Mouse (Mus musculus) left cerebral cortex, postnatal 10 days (tissue): ENCODE measurements around the gene Atg7. TPM values are rescaled to one million over a fixed set of nuclear protein-coding genes. Genes with fewer than 3 reads are reported as not detected.

Experiments
- DNase-seq, 2 experiments: peaks; one replicate each; pipeline ENCODE4 v3.0.0; 2021 to 2022; ENCODE audit warnings: low spot score in 2 of 2, mixed read lengths in 1 of 2; ENCODE audit errors: extremely low spot score in 1 of 2
- intact Hi-C: fragments of 180-260 bp; cut with DNase I; formaldehyde crosslinking; loops from one replicate; pipeline ENCODE4 v1.15.1; 2025
- total RNA-seq, 2 experiments: library from RNA; stranded (reverse); gene quantifications; 2 replicates each; pipeline ENCODE4 v1.2.3; 2021

The Atg7 gene
- total RNA-seq, 2 experiments from 2014 or later = 23.6 to 24.6 TPM

DNA sequence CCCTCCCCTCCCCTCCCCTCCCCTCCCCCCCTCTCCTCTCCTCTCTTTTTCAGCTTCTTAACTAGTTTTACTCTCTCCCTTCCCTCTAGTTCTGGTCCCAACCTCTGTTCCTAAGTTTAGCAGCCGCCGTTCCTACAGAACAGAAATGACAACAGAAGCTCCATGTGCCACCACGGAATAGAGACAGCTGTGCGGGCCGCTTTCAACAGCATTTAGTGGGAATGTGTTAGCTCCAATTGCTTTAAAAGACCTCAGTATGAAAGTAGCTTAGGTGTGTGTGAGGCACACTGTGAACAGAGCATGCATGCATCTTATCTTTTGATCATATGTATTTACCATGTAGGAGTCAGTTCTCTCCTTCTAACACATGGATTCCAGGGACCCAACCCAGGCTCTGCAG lies 79.1 kb downstream of the Atg7 start:
- no peak for DNase-seq

DNA sequence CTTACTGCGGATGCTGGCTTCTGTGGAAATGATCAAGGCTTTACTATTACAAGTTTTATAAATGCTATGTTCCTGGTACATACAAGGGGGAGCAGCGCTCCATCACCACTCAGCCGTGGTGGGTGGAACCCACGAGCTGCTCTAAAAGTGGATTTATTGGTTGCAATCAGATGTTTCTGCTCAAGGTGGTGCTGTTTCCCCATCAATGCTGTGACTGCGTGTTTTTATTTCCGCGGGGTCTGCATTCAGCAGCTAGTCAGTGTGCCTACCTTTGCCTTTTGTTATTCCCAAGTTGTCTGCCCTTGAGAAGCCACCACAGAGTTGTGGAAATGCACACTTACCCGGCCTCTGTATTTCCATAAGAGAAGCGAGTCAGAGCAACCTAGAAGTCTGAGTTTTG lies 81.0 kb downstream of the Atg7 start:
- intact Hi-C loops = loop anchor here (2.0 to 5.0 kb wide), 2 partner anchors 203 to 298 kb away; no protein-coding TSS in a partner anchor
- peak; percentile 55 to 78 for DNase-seq

More for the DNA sequence above, 79.1 kb downstream of the Atg7 start:
- intact Hi-C loops = loop anchor here (5.0 kb wide), 1 partner anchor 300 kb away; no protein-coding TSS in a partner anchor

DNA sequence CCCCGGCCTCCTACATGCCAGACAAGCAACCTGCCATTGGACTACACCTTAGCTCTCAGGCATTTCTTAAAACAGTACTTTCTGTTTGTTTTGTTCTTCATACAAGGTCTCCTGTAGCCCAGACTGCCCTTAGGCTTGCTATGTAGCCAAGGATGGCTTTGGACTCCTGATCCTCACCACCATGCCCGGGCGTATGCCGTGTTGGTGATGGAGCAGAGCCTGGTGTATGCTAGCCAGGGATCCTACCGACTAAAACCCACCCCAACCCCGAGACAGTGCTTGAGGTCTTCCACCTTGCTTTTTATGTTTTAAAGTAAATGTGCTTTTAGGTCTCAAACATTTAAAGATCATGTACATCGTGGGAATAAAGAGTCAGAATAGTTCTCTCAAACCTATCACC lies 81.5 kb downstream of the Atg7 start:
- no peak for DNase-seq
- intact Hi-C loops = loop anchor here (2.0 to 5.0 kb wide), 2 partner anchors 202 to 298 kb away; no protein-coding TSS in a partner anchor

DNA sequence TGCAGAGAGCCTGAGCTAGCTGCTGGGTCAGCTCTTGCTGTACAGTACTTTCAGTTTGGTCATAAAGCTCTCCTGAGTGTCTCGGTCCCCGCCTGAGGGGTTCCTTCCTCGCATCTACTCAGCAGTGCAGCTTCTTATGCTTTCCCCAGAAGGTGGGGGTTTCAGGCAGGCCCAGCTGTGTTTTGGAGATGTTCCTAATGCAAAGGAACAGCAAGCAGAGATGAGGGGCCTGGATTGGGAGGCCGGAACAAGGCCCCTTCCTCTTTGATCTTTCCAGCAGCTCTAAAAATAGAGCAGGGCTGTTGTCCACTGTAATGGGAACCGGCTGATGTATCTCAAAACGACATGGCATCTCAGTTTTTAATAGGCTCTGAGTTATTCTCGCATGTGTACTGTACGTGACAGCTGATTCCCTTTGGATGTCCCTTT lies 82.3 kb downstream of the Atg7 start:
- intact Hi-C loops = loop anchor here (2.0 kb wide), 1 partner anchor 202 kb away; no protein-coding TSS in a partner anchor
- DNase-seq = no peak

DNA sequence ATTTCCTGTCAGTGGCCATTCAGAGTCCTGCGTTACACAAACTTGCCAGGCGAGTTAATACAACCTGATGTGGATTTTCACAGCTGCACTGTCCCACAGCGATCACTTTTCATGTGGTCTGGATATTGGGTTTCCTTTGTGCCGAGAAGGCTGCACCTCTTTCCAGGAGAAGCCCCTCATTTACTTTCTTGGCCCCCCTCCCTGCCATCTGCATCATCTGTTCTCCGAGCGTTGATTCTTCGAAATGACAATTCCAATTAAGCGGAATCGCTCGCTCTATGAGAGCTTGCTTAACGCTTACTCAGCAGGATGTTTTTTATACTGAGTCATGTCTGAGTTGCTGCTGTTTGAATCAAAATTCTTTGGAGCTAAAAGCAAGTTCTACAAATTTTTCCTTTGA lies 83.8 kb downstream of the Atg7 start:
- intact Hi-C loops = no loop called here
- DNase-seq = no peak

DNA sequence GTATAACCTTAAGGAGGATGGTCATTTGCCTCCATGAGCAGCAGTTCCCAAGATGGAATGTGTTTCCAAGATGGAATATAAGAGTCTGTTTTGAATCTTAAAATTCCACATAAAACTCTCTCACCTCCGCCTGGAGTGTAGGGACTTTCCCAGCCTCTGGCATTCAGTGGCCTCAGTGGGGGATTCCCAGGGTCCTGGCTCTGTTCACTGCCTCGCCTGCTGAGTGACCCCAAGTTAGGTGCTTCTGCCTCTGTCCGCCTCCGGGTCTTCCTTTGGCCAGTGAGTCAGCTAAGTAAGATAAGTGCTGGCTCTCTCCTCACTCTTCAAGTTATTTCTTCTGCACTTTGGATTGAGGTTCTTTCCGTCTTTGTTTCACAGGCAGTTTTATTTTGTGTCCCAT lies 90.3 kb downstream of the Atg7 start:
- no peak for DNase-seq
- intact Hi-C loops = no loop called here

DNA sequence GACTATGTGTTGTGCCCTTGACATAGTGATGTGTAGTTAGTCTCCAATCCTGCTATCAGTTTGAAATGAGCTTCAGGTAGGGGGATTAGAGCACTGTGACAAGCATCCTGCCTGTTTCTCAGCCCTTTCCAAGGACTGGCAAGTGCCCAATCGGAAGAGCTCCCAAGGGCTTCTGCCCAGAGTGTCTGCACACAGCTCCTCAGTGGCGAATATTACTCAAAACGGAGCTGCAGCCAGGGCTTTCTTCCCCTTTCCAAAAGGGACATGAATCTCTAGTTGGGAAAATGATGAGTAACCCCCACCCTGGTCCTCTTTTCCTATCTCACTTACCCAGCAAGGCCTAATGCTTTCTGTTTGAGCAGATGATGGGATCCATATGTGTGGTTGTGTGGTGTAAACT lies 90.8 kb downstream of the Atg7 start:
- DNase-seq = no peak
- intact Hi-C loops = no loop called here

- intact Hi-C loops = no loop called here
Measured at GRCm38 (mm10) chr6:114735054-114735453, 92.2 kb downstream of the Atg7 start.

GRCm38 (mm10) chr6:114736355-114736754 lies 93.5 kb downstream of the Atg7 start:
- no peak for DNase-seq
- intact Hi-C loops = no loop called here

More at GRCm38 (mm10) chr6:114735054-114735453, 92.2 kb downstream of the Atg7 start:
- DNase-seq = no peak

- DNase-seq = no peak
- intact Hi-C loops = no loop called here
Measured at GRCm38 (mm10) chr6:114737181-114737580, 94.3 kb downstream of the Atg7 start.

GRCm38 (mm10) chr6:114737931-114738759 lies 95.2 kb downstream of the Atg7 start:
- intact Hi-C loops = no loop called here
- peak in 1 of 2 experiments; percentile 50 for DNase-seq

DNA sequence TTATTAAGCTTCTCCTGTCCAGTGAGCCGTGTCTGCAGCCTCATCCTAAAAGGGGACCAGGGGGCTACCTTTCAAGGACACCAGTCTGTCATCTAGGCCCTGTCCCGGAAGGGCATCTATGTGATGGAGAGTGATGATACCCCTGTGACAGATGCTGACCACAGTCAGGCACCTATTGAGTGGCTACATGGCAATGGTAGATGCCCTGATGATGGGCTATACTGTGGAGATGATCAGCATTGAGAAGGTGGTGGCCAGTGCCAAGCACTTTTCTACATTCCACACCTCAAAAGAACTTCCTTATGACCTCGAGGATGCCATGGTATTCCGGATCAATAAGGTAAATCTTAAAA lies 95.8 kb downstream of the Atg7 start:
- no peak for DNase-seq
- intact Hi-C loops = no loop called here

DNA sequence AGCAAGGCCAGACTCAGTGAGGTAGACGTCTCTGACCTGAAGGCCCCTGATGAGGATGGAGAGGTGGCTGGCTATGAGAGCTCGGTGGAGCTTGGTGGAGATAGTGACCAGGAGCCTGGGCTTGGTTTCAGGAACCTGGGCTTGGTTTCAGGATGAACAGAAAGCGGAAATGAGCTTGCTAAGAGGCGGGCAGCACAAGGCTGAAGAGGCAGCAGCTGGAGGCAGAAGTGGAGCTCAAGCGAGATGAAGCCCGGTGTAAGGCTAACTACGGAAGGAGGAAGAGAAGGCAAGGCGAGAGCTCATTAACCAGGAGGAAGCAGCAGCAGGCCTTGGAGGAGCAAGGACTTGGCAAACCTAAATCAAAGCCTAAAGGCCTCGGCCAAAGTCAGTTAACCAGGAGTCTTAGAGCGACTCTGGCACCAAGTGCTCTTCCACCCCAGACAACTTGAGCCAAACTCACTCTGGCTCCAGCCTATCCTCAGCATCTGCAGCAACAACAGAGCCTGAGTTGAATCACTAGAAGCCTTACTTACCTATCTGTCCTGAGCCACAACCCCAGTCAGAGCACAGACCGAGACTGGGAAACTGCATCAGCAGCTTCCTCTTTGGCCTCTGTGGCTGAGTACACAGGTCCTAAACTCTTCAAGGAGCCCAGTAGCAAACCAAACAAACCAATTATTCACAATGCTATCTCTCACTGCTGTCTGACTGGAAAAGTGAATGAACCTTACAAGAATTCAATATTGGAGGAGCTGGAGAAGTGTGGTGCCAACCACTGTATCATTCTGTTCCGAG lies 99.5 kb downstream of the Atg7 start:
- intact Hi-C loops = no loop called here
- DNase-seq = no peak

DNA sequence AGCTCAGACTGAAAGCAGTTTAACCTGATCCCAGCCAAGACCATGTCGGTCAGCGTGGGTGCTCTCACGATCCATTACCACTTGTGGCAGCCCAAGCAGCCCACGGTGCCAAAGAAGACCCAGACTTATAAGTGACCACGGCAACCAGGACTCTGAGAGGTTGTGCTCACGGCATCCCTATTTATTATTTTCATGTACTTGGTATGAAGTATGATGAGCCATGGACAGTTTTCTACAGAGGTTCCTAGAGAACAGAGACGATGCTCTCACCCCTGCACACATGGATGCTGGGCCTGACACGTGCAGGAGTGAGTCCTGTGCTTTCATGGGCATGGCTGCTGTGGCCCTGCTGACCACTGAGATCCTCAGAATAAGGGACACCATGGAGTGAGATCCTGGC lies 100.2 kb downstream of the Atg7 start:
- intact Hi-C loops = no loop called here
- no peak for DNase-seq

DNA sequence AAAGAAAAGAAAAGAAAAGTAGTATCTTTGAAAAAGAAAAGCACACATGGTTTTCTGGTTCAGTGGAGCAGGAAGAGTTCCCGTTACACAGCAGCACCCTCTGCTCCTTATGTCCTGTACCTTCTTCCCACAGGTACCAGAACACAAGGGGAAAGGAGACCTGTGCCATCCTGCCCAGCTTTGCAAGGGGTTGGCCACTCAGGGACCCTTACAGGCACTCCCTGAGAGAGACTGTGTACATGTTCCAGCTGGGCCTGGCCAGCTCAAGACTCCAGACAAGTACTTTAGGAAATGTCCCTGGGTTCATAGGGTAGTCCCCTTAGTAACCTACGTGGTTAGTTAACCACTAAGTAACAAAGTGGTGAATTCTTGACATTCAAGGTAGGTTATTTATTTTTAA lies 100.9 kb downstream of the Atg7 start:
- intact Hi-C loops = no loop called here
- DNase-seq = no peak

DNA sequence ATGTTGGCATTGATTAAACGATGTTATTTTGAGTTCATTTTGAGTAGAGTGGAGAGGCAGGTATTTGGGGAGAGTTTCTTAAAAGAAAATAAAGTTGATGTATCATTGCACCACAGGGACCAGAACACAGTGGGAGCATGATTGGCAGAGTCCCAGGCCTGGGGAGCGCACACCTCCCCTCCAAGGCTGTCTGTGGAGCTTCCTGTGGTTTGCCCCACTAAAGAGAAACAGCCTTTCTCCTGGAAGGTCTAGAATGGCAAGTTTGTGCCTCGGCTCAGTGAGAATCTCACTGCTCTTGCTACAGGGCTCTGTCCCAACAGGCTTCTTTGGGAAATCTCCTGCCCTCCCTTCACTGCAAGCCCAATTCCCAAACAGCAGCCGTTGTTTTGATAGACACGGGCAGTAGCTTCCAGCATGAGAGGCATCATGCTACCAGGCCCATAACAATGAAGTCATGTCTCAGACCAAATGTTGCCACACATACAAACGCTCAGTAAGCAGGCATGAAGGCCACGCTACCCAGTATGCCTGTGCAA lies 103.6 kb downstream of the Atg7 start:
- no peak for DNase-seq
- intact Hi-C loops = no loop called here

DNA sequence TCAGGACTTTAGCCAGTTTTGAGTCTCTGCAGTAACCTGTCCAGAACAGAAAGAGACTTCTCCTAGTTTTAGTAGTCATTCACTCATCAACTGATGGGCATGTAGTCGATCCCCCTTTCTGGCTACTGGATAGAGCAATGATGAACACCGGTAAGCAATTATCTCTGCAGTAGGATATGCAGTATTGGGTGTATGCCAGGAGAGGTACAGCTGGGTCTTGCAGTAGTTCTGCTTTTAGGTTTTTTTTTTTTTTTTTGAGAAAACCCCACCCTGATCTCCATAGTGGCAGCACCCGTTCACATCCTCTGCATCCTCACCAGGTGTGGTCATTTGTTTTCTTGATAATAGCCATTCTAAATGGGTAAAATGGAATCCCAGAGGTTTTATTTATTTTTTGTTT lies 105.5 kb downstream of the Atg7 start:
- no peak for DNase-seq
- intact Hi-C loops = no loop called here

- intact Hi-C loops = no loop called here
Measured at GRCm38 (mm10) chr6:114748882-114749281, 106.0 kb downstream of the Atg7 start.

DNA sequence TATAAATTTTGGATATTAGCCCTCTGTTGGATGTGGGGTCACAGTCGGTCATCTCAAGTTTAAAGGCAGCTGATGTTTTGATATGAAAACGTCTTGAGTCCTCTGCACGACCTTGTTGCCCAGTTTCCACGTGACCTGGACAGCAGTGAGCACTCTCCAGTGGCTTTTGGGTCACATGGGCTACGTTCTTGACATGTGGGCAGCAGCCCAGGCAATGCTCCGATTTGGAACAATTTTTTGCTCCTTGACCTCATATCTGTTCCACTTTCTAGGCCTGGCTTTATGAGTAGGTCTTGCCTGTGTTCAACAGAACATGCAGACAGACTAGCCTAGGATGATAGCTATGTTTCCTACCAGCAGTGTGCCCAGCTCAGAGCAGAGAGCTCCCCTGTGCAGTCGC lies 115.9 kb downstream of the Atg7 start:
- intact Hi-C loops = no loop called here
- DNase-seq = no peak

More at GRCm38 (mm10) chr6:114748882-114749281, 106.0 kb downstream of the Atg7 start:
- DNase-seq = no peak

DNA sequence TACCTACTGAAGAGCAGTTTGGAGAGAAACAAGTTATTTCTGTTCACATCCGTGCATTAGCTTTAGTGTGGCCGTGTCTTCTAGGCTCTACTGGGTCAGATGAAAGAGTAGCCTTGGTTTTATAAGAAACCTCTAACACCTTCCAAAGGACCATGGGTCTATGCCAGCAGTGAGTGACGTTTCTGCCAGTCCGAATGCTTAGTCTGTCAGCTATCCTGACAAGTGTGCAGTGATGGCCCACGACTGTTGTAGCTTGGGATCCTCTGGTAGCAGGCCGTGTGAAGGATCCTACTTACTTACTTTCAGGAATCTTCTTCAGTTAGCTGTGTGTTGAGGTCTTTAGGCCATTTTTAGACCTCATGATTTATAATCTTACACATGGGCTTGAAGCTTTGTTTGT lies 123.4 kb downstream of the Atg7 start:
- intact Hi-C loops = no loop called here
- no peak for DNase-seq
